Mouse (Mus musculus) CH12.LX (cell line): ENCODE measurements around the gene Acsbg1.

ENCODE experiments used
- BHLHE40 ChIP-seq: IDR thresholded peaks from 2 replicates; pipeline ENCODE4 v1.6.1; 2011; ENCODE audit warnings: mild to moderate bottlenecking, low read depth, low read length, improper control_type of control experiment
- CTCF ChIP-seq, 2 experiments: IDR thresholded peaks in 1 of 2; conservative IDR thresholded peaks in 1 of 2; 2 replicates each; pipeline ENCODE4 v1.5.1; 2011 to 2012; ENCODE audit warnings: low read depth in 2 of 2, low read length in 2 of 2, improper control_type of control experiment in 1 of 2, inconsistent platforms in 1 of 2, mild to moderate bottlenecking in 1 of 2, moderate library complexity in 1 of 2
- ETS1 ChIP-seq: conservative IDR thresholded peaks from 2 replicates; pipeline ENCODE4 v1.6.1; 2012; ENCODE audit warnings: low read depth, mild to moderate bottlenecking, inconsistent platforms, low read length, improper control_type of control experiment, moderate library complexity
- NELFE ChIP-seq: IDR thresholded peaks from 2 replicates; pipeline ENCODE4 v1.6.1; 2011; ENCODE audit warnings: low read depth, low read length, improper control_type of control experiment
- POLR2A ChIP-seq: IDR thresholded peaks from 2 replicates; pipeline ENCODE4 v1.6.1; 2011; ENCODE audit warnings: low read depth, mild to moderate bottlenecking, improper control_type of control experiment, low read length
- POLR2AphosphoS2 ChIP-seq: IDR thresholded peaks from 2 replicates; pipeline ENCODE4 v1.6.1; 2011; ENCODE audit warnings: low read depth, low read length, improper control_type of control experiment
- RCOR1 ChIP-seq: conservative IDR thresholded peaks from 2 replicates; pipeline ENCODE4 v1.6.1; 2012; ENCODE audit warnings: low read depth, mild to moderate bottlenecking, inconsistent platforms, low read length, improper control_type of control experiment
- ZKSCAN1 ChIP-seq: IDR thresholded peaks from 2 replicates; pipeline ENCODE4 v1.6.1; 2012; ENCODE audit warnings: low read depth, inconsistent platforms, low read length, improper control_type of control experiment, borderline replicate concordance
- ZMIZ1 ChIP-seq: IDR thresholded peaks from 2 replicates; pipeline ENCODE4 v1.6.1; 2012; ENCODE audit warnings: low read depth, mild to moderate bottlenecking, inconsistent platforms, low read length, improper control_type of control experiment

- TF ChIP-seq CTCF (conservative IDR thresholded peaks at IDR 0.05 in 1 of 2, IDR thresholded peaks at IDR 0.05 in 1 of 2; ENCODE audit: low read depth in 2 of 2, low read length in 2 of 2), result no peak
- TF ChIP-seq POLR2A, result no peak
- no peak for TF ChIP-seq BHLHE40
- no peak for TF ChIP-seq RCOR1
- no peak for TF ChIP-seq POLR2AphosphoS2
- TF ChIP-seq ZKSCAN1, result no peak
- TF ChIP-seq ZMIZ1, result no peak
- no peak for TF ChIP-seq ETS1
- TF ChIP-seq NELFE, result no peak
Observed at GRCm38 (mm10) chr9:54699087-54699344, 37.3 kb upstream of the Acsbg1 start.
